Mouse (Mus musculus) kidney, adult 11 months (tissue): ENCODE measurements at regions not wholly inside any gene's neighbourhood (a gene's known extent, or its start where the extent isn't known, plus 50 kb on each side); places are given as distances from the start of the nearest gene placed in this dataset.
"Not testable (repeated sequence)": the region's sequence is repeated elsewhere in the genome, so short reads cannot be mapped to it uniquely, and the experiment has no call there.

Source experiments
- DNase-seq: peaks from one replicate; pipeline ENCODE4 v3.0.0; 2022

- no peak for DNase-seq
Observed at GRCm38 (mm10) chr7:36218386-36218785, 415.6 kb upstream of the Zfp507 start.

GRCm38 (mm10) chr7:36210034-36210433, 407.2 kb upstream of the Zfp507 start:
- DNase-seq = no peak

- no peak for DNase-seq
Observed at GRCm38 (mm10) chr7:36207525-36208260, 404.9 kb upstream of the Zfp507 start.

GRCm38 (mm10) chr7:36198091-36198700, 395.4 kb upstream of the Zfp507 start:
- DNase-seq = no peak

GRCm38 (mm10) chr7:36196154-36196720, 393.4 kb upstream of the Zfp507 start:
- DNase-seq = no peak

GRCm38 (mm10) chr7:36192645-36193044, 389.8 kb upstream of the Zfp507 start:
- DNase-seq = no peak

GRCm38 (mm10) chr7:36177947-36178346, 375.1 kb upstream of the Zfp507 start:
- no peak for DNase-seq

GRCm38 (mm10) chr7:36175296-36175695, 372.5 kb upstream of the Zfp507 start:
- DNase-seq = no peak

- DNase-seq = not testable (repeated sequence)
Observed at GRCm38 (mm10) chr7:36172511-36172910, 369.7 kb upstream of the Zfp507 start.

GRCm38 (mm10) chr7:36157270-36157945, 354.6 kb upstream of the Zfp507 start:
- no peak for DNase-seq

- no peak for DNase-seq
Observed at GRCm38 (mm10) chr7:36156595-36156994, 353.8 kb upstream of the Zfp507 start.

- DNase-seq = no peak
Observed at GRCm38 (mm10) chr7:36155576-36155975, 352.8 kb upstream of the Zfp507 start.

- no peak for DNase-seq
Observed at GRCm38 (mm10) chr7:36155159-36155558, 352.4 kb upstream of the Zfp507 start.

GRCm38 (mm10) chr7:36150871-36151560, 348.2 kb upstream of the Zfp507 start:
- no peak for DNase-seq

- DNase-seq = no peak
Observed at GRCm38 (mm10) chr7:36136571-36136970, 333.8 kb upstream of the Zfp507 start.

- no peak for DNase-seq
Observed at GRCm38 (mm10) chr7:36134557-36134956, 331.8 kb upstream of the Zfp507 start.

GRCm38 (mm10) chr7:36133658-36134143, 330.9 kb upstream of the Zfp507 start:
- peak; percentile 7 for DNase-seq

GRCm38 (mm10) chr7:36133026-36133425, 330.2 kb upstream of the Zfp507 start:
- DNase-seq = no peak

- DNase-seq = no peak
Observed at GRCm38 (mm10) chr7:36132569-36132968, 329.8 kb upstream of the Zfp507 start.

GRCm38 (mm10) chr7:36097054-36097453, 294.3 kb upstream of the Zfp507 start:
- DNase-seq = no peak

- DNase-seq = peak; percentile 44
Observed at GRCm38 (mm10) chr7:36095258-36096130, 292.7 kb upstream of the Zfp507 start.

GRCm38 (mm10) chr7:36091132-36091531, 288.3 kb upstream of the Zfp507 start:
- no peak for DNase-seq
